Mouse (Mus musculus) liver, adult 10 weeks (tissue): Measurements from ENCODE around the gene Eif2b4. TPM values are rescaled to one million over a fixed set of nuclear protein-coding genes. Genes with fewer than 3 reads are reported as not detected.

ENCODE experiments used
- polyA plus RNA-seq: library from polyadenylated mRNA; stranded (reverse); fragments of 350-450 nt; fragmentation: Illumina TruSeq; extraction: RNeasy Lipid Tissue Mini Kit (QIAGEN cat#74804); gene quantifications from one replicate; pipeline ENCODE4 v1.2.3, GENCODE M21; 2014; ENCODE audit warnings: low read depth, low replicate concordance

The Eif2b4 gene
- 3.8 TPM for polyA plus RNA-seq

GRCm38 (mm10) chr5:31192939-31193630 is at the start of gene Eif2b4, which contains the start of gene Snx17:
Gene Eif2b4, minus strand, starts transcription at chr5:31193430.
Gene Snx17, plus strand, starts transcription at chr5:31193227.

GRCm38 (mm10) chr5:31240637-31241521 is 47.6 kb upstream of the Eif2b4 start, which contains the start of the genes Nrbp1 and Gm9970:
Gene Nrbp1, plus strand, starts transcription at chr5:31240864.
Gene Gm9970, minus strand, starts transcription at chr5:31241232.

GRCm38 (mm10) chr5:31220448-31221303 is 27.4 kb upstream of the Eif2b4 start, which contains the start of gene Ppm1g:
Gene Ppm1g, minus strand, starts transcription at chr5:31220687.

DNA sequence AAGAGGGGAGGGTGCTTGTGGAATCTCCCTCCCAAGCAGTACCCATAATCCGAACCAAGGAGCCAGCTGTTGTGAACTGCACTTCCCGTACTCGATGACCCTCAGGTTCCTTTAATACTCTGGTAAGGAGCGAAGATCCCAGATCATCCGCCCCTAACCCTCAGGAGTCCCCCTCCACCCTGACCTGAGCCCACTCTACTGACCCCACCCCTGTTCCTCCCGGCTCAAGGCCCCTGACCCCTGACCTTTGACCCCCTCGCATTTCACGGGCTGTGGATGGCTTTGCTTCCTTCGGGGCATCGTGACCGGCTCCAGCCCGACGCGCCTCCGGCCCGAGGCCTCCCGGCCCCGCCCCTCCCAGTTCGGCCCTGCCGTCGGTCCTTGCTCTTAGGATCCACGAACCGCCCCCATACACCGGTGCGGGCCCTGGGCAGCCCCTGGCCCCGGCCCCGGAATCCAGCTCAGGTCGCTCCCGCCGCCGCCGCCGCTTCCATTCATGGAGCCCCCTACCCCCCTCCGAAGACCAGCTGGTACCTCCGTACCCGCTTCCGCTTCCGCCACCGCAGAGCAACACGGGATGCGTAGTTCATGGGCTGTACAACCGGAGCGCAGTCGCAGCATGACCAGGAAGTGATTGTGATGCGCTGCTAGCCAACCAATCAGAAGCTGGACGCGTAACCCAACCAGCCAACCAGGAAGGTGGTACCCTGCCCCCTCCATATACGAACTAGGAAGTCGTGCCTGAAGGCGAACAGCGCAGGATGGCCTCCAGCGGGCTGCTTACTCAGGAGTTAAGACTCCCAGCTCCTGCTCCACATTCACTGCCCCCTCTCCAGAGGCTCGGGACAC is 8.7 kb upstream of the Eif2b4 start, which contains the start of gene Zfp513:
TSS of gene Zfp513 (minus strand) at position 562 of the 849 bp plus-strand sequence.

GRCm38 (mm10) chr5:31179766-31180630 is 13.2 kb downstream of the Eif2b4 start, which contains the start of the genes Gm29609 and Gtf3c2:
Gene Gm29609, minus strand, starts transcription at chr5:31179911.
Gene Gtf3c2, minus strand, starts transcription at chr5:31180144.

GRCm38 (mm10) chr5:31154152-31154553 is 39.1 kb downstream of the Eif2b4 start, which contains the start of gene Mpv17:
Gene Mpv17, minus strand, starts transcription at chr5:31154251.

GRCm38 (mm10) chr5:31138241-31138967 is 54.8 kb downstream of the Eif2b4 start, which contains the start of gene Ucn:
Gene Ucn, minus strand, starts transcription at chr5:31138829.

Other genes with a start within 250 kb of the Eif2b4 start
- gene Cgref1, start 247.8 kb downstream of the Eif2b4 start, polyA plus RNA-seq: not detected
- 34.2 TPM for gene Preb, start 233.1 kb downstream of the Eif2b4 start, polyA plus RNA-seq
- not detected for gene Tcf23, start 224.8 kb downstream of the Eif2b4 start, polyA plus RNA-seq
- gene Atraid, start 145.1 kb downstream of the Eif2b4 start, polyA plus RNA-seq: 116 TPM
- 1.8 TPM for gene Slc5a6, start 144.5 kb downstream of the Eif2b4 start, polyA plus RNA-seq
- 0.29 TPM for gene Cad, start 138.7 kb downstream of the Eif2b4 start, polyA plus RNA-seq
- not detected for gene Dnajc5g, start 87.1 kb downstream of the Eif2b4 start, polyA plus RNA-seq
- gene Slc30a3, start 85.2 kb downstream of the Eif2b4 start, polyA plus RNA-seq: not detected
- not detected for gene Trim54, start 76.7 kb downstream of the Eif2b4 start, polyA plus RNA-seq
- not detected for gene Ucn, start 54.6 kb downstream of the Eif2b4 start, polyA plus RNA-seq
- gene Mpv17, start 39.2 kb downstream of the Eif2b4 start, polyA plus RNA-seq: 31.4 TPM
- gene Gm29609, start 13.5 kb downstream of the Eif2b4 start, polyA plus RNA-seq: 0.13 TPM
- 30.5 TPM for gene Gtf3c2, start 13.3 kb downstream of the Eif2b4 start, polyA plus RNA-seq
- gene Snx17, start 203 bp downstream of the Eif2b4 start, polyA plus RNA-seq: 8.9 TPM
- 1.4 TPM for gene Zfp513, start 8.9 kb upstream of the Eif2b4 start, polyA plus RNA-seq
- 13.4 TPM for gene Ppm1g, start 27.3 kb upstream of the Eif2b4 start, polyA plus RNA-seq
- 45.4 TPM for gene Nrbp1, start 47.4 kb upstream of the Eif2b4 start, polyA plus RNA-seq
- gene Gm9970, start 47.8 kb upstream of the Eif2b4 start, polyA plus RNA-seq: not detected
- 1.0 TPM for gene Krtcap3, start 58.3 kb upstream of the Eif2b4 start, polyA plus RNA-seq
- 6.5 TPM for gene Ift172, start 97.7 kb upstream of the Eif2b4 start, polyA plus RNA-seq
- gene Fndc4, start 102.7 kb upstream of the Eif2b4 start, polyA plus RNA-seq: 27.8 TPM
- 78.9 TPM for gene Gckr, start 104.0 kb upstream of the Eif2b4 start, polyA plus RNA-seq